Mouse (Mus musculus): ENCODE measurements at regions not wholly inside any gene's neighbourhood (a gene's known extent, or its start where the extent isn't known, plus 50 kb on each side); places are given as distances from the start of the nearest gene placed in this dataset.

DNA sequence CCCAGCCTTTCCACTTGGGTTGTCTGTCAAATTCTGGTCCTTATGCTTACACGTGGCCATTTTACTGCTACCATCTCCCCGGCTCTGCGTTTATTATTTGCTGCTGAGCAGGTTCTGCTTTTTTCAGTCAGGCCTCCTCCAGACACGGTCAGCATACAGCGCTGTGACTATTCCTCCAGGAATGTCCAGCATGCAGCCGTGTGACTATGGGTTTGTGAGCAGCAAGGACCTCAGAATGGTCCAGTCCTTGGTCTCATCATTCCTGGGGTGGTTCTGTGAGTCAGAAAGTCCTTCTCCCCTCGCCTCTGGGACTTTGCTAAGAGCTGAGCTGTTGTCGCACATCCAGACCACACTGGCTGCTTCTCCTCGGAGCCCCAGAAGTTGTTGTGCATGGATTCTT, 122.3 kb downstream of the Gadd45g start:
- no peaks in the 10 kb centered on the region for H3K27me3 ChIP-seq (ENCODE audit: control insufficient read depth, insufficient read depth, low read length, poor library complexity, severe bottlenecking)
- no peak overlapping the region for H3K4me3 ChIP-seq (ENCODE audit: low read depth, low read length)
- no peaks in the 10 kb centered on the region for H3K9me3 ChIP-seq (replicated peaks; ENCODE audit: control insufficient read depth, insufficient read depth, low read length, poor library complexity, severe bottlenecking)
- no peaks in the 10 kb centered on the region for H3K36me3 ChIP-seq (ENCODE audit: control insufficient read depth, insufficient read depth, low read length, poor library complexity, severe bottlenecking)
- TF ChIP-seq CTCF (IDR thresholded peaks at IDR 0.05; ENCODE audit: low read depth, low read length), result no peak
- no peak for TF ChIP-seq EP300 (IDR thresholded peaks at IDR 0.05; ENCODE audit: insufficient read depth, low read depth, low read length)
- no peak for TF ChIP-seq POLR2A (IDR thresholded peaks at IDR 0.05; ENCODE audit: insufficient read depth, low read length)
- no peak overlapping the region for H3K27ac ChIP-seq (ENCODE audit: insufficient read depth, low read length)
- no peak overlapping the region for H3K9ac ChIP-seq (ENCODE audit: low read depth, poor library complexity, severe bottlenecking)
- H3K4me1 ChIP-seq (ENCODE audit: control insufficient read depth, insufficient read depth, low read length), result no peaks in the 10 kb centered on the region

DNA sequence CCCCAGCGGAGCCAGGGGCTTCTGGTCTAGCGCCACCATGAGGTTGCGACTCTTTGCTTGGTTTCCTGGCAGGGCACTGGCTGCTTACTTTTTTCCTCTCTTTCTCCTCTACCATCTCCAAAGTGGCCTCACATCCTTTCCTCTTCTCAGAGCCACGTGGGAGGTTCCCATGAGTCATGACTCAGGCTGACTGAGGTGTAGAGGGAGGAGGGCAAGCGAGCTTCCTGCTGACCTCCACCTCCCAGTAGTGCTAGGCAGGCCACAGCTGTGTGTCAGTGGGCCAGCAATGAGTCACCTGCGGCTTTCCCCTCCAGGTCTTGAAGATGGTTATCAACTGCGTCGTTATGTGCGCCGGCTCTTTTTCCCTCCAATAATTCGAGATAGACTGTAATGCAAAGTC, 123.6 kb downstream of the Gadd45g start:
- Histone ChIP-seq H3K9ac (ENCODE audit: low read depth, poor library complexity, severe bottlenecking) (no peak overlapping the region), H3K36me3 (ENCODE audit: control insufficient read depth, insufficient read depth, low read length, poor library complexity, severe bottlenecking) (no peaks in the 10 kb centered on the region), H3K4me1 (ENCODE audit: control insufficient read depth, insufficient read depth, low read length) (peaks cover 2% of the 10 kb centered on the region), H3K9me3 (replicated peaks; ENCODE audit: control insufficient read depth, insufficient read depth, low read length, poor library complexity, severe bottlenecking) (no peaks in the 10 kb centered on the region), H3K4me3 (ENCODE audit: low read depth, low read length) (no peak overlapping the region), H3K27me3 (ENCODE audit: control insufficient read depth, insufficient read depth, low read length, poor library complexity, severe bottlenecking) (no peaks in the 10 kb centered on the region), H3K27ac (ENCODE audit: insufficient read depth, low read length) (no peak overlapping the region)
- TF ChIP-seq POLR2A (IDR thresholded peaks at IDR 0.05; ENCODE audit: insufficient read depth, low read length), result no peak
- no peak for TF ChIP-seq EP300 (IDR thresholded peaks at IDR 0.05; ENCODE audit: insufficient read depth, low read depth, low read length)
- TF ChIP-seq CTCF (IDR thresholded peaks at IDR 0.05; ENCODE audit: low read depth, low read length), result no peak

DNA sequence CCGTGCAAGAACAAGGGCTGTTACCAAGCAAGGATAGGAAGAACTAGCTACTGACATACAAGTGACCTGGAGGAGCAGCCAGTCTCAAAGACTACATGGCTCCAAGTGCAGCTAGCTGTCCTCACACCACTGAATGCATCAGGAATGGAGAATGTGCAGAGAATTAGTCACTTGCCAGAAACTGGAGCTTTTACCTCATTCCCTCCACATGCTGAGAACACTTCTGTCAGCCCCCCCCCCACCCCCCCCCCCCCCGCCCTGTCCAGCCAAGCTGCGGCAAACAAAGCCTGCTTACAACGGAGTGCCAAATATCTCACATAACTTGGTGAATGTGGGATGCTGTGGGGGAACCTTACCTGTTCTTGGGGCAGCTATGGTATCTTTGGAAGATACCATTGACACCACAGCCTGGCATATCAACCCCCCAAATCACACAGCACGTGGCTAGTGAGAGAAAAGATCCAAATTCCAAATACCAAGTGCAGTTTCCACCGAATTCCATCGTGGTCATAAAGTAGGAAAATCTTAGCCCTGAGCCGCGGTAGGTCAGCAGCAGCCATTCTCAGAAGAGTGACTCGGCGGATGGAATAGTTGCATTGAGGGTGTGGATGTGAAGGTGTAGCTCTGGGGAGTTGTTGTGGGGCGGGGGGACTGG, 126.3 kb downstream of the Gadd45g start:
- H3K4me3 ChIP-seq (ENCODE audit: low read depth, low read length), result no peak overlapping the region
- TF ChIP-seq POLR2A (IDR thresholded peaks at IDR 0.05; ENCODE audit: insufficient read depth, low read length) (no peak), CTCF (IDR thresholded peaks at IDR 0.05; ENCODE audit: low read depth, low read length) (no peak), EP300 (IDR thresholded peaks at IDR 0.05; ENCODE audit: insufficient read depth, low read depth, low read length) (no peak)
- H3K27ac ChIP-seq (ENCODE audit: insufficient read depth, low read length), result no peak overlapping the region
- no peak overlapping the region for H3K9ac ChIP-seq (ENCODE audit: low read depth, poor library complexity, severe bottlenecking)
- H3K27me3 ChIP-seq (ENCODE audit: control insufficient read depth, insufficient read depth, low read length, poor library complexity, severe bottlenecking), result no peaks in the 10 kb centered on the region
- no peaks in the 10 kb centered on the region; the same call in 1 of the 2 replicates for H3K9me3 ChIP-seq (replicated peaks; ENCODE audit: control insufficient read depth, insufficient read depth, low read length, poor library complexity, severe bottlenecking)
- H3K4me1 ChIP-seq (ENCODE audit: control insufficient read depth, insufficient read depth, low read length), result peaks cover 2% of the 10 kb centered on the region
- no peaks in the 10 kb centered on the region for H3K36me3 ChIP-seq (ENCODE audit: control insufficient read depth, insufficient read depth, low read length, poor library complexity, severe bottlenecking)

DNA sequence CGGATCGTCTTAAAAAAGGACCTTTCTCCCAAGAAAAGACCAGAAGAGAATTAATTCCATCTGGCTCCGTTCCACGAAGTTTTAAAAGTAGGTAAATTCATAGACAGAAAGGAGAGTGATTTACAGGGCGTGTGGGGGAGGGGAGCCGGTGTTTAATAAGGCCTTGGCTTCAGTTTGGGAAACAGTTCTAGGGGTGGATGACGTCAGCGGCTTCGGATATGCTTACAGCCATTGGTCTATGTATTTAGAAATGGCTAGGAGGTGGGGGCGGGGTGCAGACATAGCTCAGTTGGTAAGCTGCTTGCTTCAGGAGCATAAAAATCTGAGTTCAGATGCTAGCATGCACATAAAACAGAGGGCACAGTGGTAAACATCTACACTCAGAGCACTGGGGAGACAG, 127.0 kb downstream of the Gadd45g start:
- H3K27ac ChIP-seq (ENCODE audit: insufficient read depth, low read length), result no peak overlapping the region
- H3K27me3 ChIP-seq (ENCODE audit: control insufficient read depth, insufficient read depth, low read length, poor library complexity, severe bottlenecking), result no peaks in the 10 kb centered on the region
- H3K4me3 ChIP-seq (ENCODE audit: low read depth, low read length), result no peak overlapping the region
- no peaks in the 10 kb centered on the region for H3K36me3 ChIP-seq (ENCODE audit: control insufficient read depth, insufficient read depth, low read length, poor library complexity, severe bottlenecking)
- no peak for TF ChIP-seq POLR2A (IDR thresholded peaks at IDR 0.05; ENCODE audit: insufficient read depth, low read length)
- no peak for TF ChIP-seq EP300 (IDR thresholded peaks at IDR 0.05; ENCODE audit: insufficient read depth, low read depth, low read length)
- TF ChIP-seq CTCF (IDR thresholded peaks at IDR 0.05; ENCODE audit: low read depth, low read length), result no peak
- no peaks in the 10 kb centered on the region; the same call in 1 of the 2 replicates for H3K9me3 ChIP-seq (replicated peaks; ENCODE audit: control insufficient read depth, insufficient read depth, low read length, poor library complexity, severe bottlenecking)
- no peak overlapping the region for H3K9ac ChIP-seq (ENCODE audit: low read depth, poor library complexity, severe bottlenecking)
- H3K4me1 ChIP-seq (ENCODE audit: control insufficient read depth, insufficient read depth, low read length), result peaks cover 2% of the 10 kb centered on the region

DNA sequence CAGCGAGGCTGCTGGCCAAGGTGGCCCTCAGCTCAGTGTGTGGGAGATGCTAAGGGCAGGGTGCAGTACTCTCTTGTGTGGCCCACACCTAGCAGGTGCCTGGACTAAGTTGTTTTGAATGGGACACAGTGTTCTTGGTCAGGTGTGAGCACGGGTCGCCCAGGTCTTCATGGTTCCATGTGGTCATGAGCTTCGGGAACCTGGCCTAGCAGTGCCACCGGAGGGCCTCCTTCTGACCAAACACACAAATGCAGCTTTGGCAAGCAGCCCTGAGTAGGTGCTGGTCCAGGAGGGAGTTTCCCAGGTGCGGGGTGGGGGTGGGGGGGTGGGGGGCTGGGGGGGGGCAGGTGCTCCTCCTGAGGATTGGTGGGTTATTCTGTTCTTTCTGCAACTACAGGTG, 127.6 kb downstream of the Gadd45g start:
- Histone ChIP-seq H3K27ac (ENCODE audit: insufficient read depth, low read length) (no peak overlapping the region), H3K4me3 (ENCODE audit: low read depth, low read length) (no peak overlapping the region), H3K9me3 (replicated peaks; ENCODE audit: control insufficient read depth, insufficient read depth, low read length, poor library complexity, severe bottlenecking) (no peaks in the 10 kb centered on the region; the same call in 1 of the 2 replicates), H3K27me3 (ENCODE audit: control insufficient read depth, insufficient read depth, low read length, poor library complexity, severe bottlenecking) (no peaks in the 10 kb centered on the region), H3K9ac (ENCODE audit: low read depth, poor library complexity, severe bottlenecking) (no peak overlapping the region), H3K4me1 (ENCODE audit: control insufficient read depth, insufficient read depth, low read length) (peaks cover 2% of the 10 kb centered on the region), H3K36me3 (ENCODE audit: control insufficient read depth, insufficient read depth, low read length, poor library complexity, severe bottlenecking) (no peaks in the 10 kb centered on the region)
- TF ChIP-seq POLR2A (IDR thresholded peaks at IDR 0.05; ENCODE audit: insufficient read depth, low read length) (no peak), CTCF (IDR thresholded peaks at IDR 0.05; ENCODE audit: low read depth, low read length) (no peak), EP300 (IDR thresholded peaks at IDR 0.05; ENCODE audit: insufficient read depth, low read depth, low read length) (no peak)

DNA sequence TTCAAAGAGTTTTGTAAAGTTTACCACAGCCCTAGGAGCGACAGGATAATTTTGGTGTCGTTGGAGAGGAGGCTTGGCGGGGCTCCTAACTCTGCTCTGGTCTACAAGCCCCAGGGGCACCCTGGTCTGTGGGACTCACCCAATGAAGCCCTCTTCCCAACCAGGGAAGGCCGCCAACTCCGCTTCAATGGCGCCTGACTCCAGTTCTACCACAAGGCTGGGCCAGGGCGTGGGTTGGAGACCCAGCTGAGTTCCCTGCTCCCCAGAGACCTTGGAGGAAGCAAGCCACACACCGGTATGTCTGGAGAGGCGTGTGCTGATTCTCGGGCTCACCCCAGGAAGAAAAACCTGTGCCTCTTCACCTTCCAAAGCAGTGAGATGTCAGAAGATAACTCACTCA, 128.9 kb downstream of the Gadd45g start:
- TF ChIP-seq EP300 (IDR thresholded peaks at IDR 0.05; ENCODE audit: insufficient read depth, low read depth, low read length) (no peak), CTCF (IDR thresholded peaks at IDR 0.05; ENCODE audit: low read depth, low read length) (no peak), POLR2A (IDR thresholded peaks at IDR 0.05; ENCODE audit: insufficient read depth, low read length) (no peak)
- Histone ChIP-seq H3K4me1 (ENCODE audit: control insufficient read depth, insufficient read depth, low read length) (peaks cover 2% of the 10 kb centered on the region), H3K4me3 (ENCODE audit: low read depth, low read length) (peak overlapping the region; percentile 28; the same call in 1 of the 2 replicates), H3K9me3 (replicated peaks; ENCODE audit: control insufficient read depth, insufficient read depth, low read length, poor library complexity, severe bottlenecking) (no peaks in the 10 kb centered on the region; the same call in 1 of the 2 replicates), H3K27ac (ENCODE audit: insufficient read depth, low read length) (peak overlapping the region; percentile 36; the same call in 1 of the 2 replicates), H3K36me3 (ENCODE audit: control insufficient read depth, insufficient read depth, low read length, poor library complexity, severe bottlenecking) (no peaks in the 10 kb centered on the region), H3K9ac (ENCODE audit: low read depth, poor library complexity, severe bottlenecking) (peak overlapping the region; percentile 20), H3K27me3 (ENCODE audit: control insufficient read depth, insufficient read depth, low read length, poor library complexity, severe bottlenecking) (no peaks in the 10 kb centered on the region)

Data from ES-Bruce4 (cell line).